Mouse (Mus musculus): Measurements from ENCODE around the gene Arhgap18. TPM values are rescaled to one million over a fixed set of nuclear protein-coding genes. Genes with fewer than 3 reads are reported as not detected.
A peak's percentile ranks its signal among the peaks of the same experiment; 100 is the strongest.

Gene Arhgap18
- polyA plus RNA-seq, 1 experiment from 2014 or later: 20.9 TPM

- no peaks in the 10 kb centered on the region for H3K27me3 ChIP-seq (ENCODE audit: control insufficient read depth, insufficient read depth, low read length)
- no peak overlapping the region for H3K4me2 ChIP-seq (ENCODE audit: low read depth, low read length, severe bottlenecking)
- 90% methylated on average over 7 of the region's 7 CpGs for WGBS
- no peak overlapping the region for H3K27ac ChIP-seq (ENCODE audit: low read depth, low read length)
- no peaks in the 10 kb centered on the region for H3K4me1 ChIP-seq (replicated peaks; ENCODE audit: control insufficient read depth, insufficient read depth, low read length)
- DNase-seq (ENCODE audit: low spot score): no peak
- H3K4me3 ChIP-seq (ENCODE audit: low read depth, low read length): no peak overlapping the region
- no peak for ATAC-seq (replicated peaks; ENCODE audit: low FRiP score)
- no peak overlapping the region for H3K9ac ChIP-seq (ENCODE audit: low read length)
- H3K9me3 ChIP-seq (ENCODE audit: control insufficient read depth, low read length): no peaks in the 10 kb centered on the region
- H3K36me3 ChIP-seq (ENCODE audit: control insufficient read depth, insufficient read depth, low read length): no peaks in the 10 kb centered on the region
These were observed 56.8 kb downstream of the Arhgap18 start for GRCm38 (mm10) chr10:26810059-26810458.

- H3K36me3 ChIP-seq (ENCODE audit: control insufficient read depth, insufficient read depth, low read length): no peaks in the 10 kb centered on the region
- DNase-seq (ENCODE audit: low spot score): no peak
- WGBS: 90% methylated on average over 5 of the region's 5 CpGs
- H3K4me2 ChIP-seq (ENCODE audit: low read depth, low read length, severe bottlenecking): no peak overlapping the region
- ATAC-seq (replicated peaks; ENCODE audit: low FRiP score): no peak
- H3K27me3 ChIP-seq (ENCODE audit: control insufficient read depth, insufficient read depth, low read length): no peaks in the 10 kb centered on the region
- H3K27ac ChIP-seq (ENCODE audit: low read depth, low read length): no peak overlapping the region
- H3K9me3 ChIP-seq (ENCODE audit: control insufficient read depth, low read length): no peaks in the 10 kb centered on the region
- H3K9ac ChIP-seq (ENCODE audit: low read length): no peak overlapping the region
- H3K4me3 ChIP-seq (ENCODE audit: low read depth, low read length): no peak overlapping the region
- no peaks in the 10 kb centered on the region for H3K4me1 ChIP-seq (replicated peaks; ENCODE audit: control insufficient read depth, insufficient read depth, low read length)
These were observed 57.6 kb downstream of the Arhgap18 start for GRCm38 (mm10) chr10:26810810-26811209.

- H3K4me3 ChIP-seq (ENCODE audit: low read depth, low read length): no peak overlapping the region
- H3K4me1 ChIP-seq (replicated peaks; ENCODE audit: control insufficient read depth, insufficient read depth, low read length): no peaks in the 10 kb centered on the region
- no peak overlapping the region for H3K4me2 ChIP-seq (ENCODE audit: low read depth, low read length, severe bottlenecking)
- H3K9me3 ChIP-seq (ENCODE audit: control insufficient read depth, low read length): no peaks in the 10 kb centered on the region
- no peak for DNase-seq (ENCODE audit: low spot score)
- no peak for ATAC-seq (replicated peaks; ENCODE audit: low FRiP score)
- WGBS: 75% methylated on average over 4 of the region's 4 CpGs
- H3K27ac ChIP-seq (ENCODE audit: low read depth, low read length): no peak overlapping the region
- H3K27me3 ChIP-seq (ENCODE audit: control insufficient read depth, insufficient read depth, low read length): no peaks in the 10 kb centered on the region
- no peaks in the 10 kb centered on the region for H3K36me3 ChIP-seq (ENCODE audit: control insufficient read depth, insufficient read depth, low read length)
- no peak overlapping the region for H3K9ac ChIP-seq (ENCODE audit: low read length)
These were observed 58.1 kb downstream of the Arhgap18 start for GRCm38 (mm10) chr10:26811342-26811741.

GRCm38 (mm10) chr10:26815646-26816045, 62.4 kb downstream of the Arhgap18 start:
- Histone ChIP-seq H3K4me2 (ENCODE audit: low read depth, low read length, severe bottlenecking) (no peak overlapping the region), H3K4me3 (ENCODE audit: low read depth, low read length) (no peak overlapping the region), H3K27ac (ENCODE audit: low read depth, low read length) (no peak overlapping the region), H3K9me3 (ENCODE audit: control insufficient read depth, low read length) (no peaks in the 10 kb centered on the region), H3K36me3 (ENCODE audit: control insufficient read depth, insufficient read depth, low read length) (no peaks in the 10 kb centered on the region), H3K27me3 (ENCODE audit: control insufficient read depth, insufficient read depth, low read length) (no peaks in the 10 kb centered on the region), H3K4me1 (replicated peaks; ENCODE audit: control insufficient read depth, insufficient read depth, low read length) (no peaks in the 10 kb centered on the region), H3K9ac (ENCODE audit: low read length) (no peak overlapping the region)
- 91% methylated on average over 8 of the region's 8 CpGs for WGBS
- no peak for DNase-seq (ENCODE audit: low spot score)
- ATAC-seq (replicated peaks; ENCODE audit: low FRiP score): no peak

GRCm38 (mm10) chr10:26820326-26820725, 67.1 kb downstream of the Arhgap18 start:
- DNase-seq (ENCODE audit: low spot score) (no peak), ATAC-seq (replicated peaks; ENCODE audit: low FRiP score) (no peak)
- Histone ChIP-seq H3K9ac (ENCODE audit: low read length) (no peak overlapping the region), H3K36me3 (ENCODE audit: control insufficient read depth, insufficient read depth, low read length) (no peaks in the 10 kb centered on the region), H3K4me3 (ENCODE audit: low read depth, low read length) (no peak overlapping the region), H3K4me2 (ENCODE audit: low read depth, low read length, severe bottlenecking) (no peak overlapping the region), H3K4me1 (replicated peaks; ENCODE audit: control insufficient read depth, insufficient read depth, low read length) (peaks cover 4% of the 10 kb centered on the region; the same call in 1 of the 2 replicates), H3K9me3 (ENCODE audit: control insufficient read depth, low read length) (no peaks in the 10 kb centered on the region), H3K27me3 (ENCODE audit: control insufficient read depth, insufficient read depth, low read length) (no peaks in the 10 kb centered on the region), H3K27ac (ENCODE audit: low read depth, low read length) (no peak overlapping the region)

- H3K36me3 ChIP-seq (ENCODE audit: control insufficient read depth, insufficient read depth, low read length): no peaks in the 10 kb centered on the region
- DNase-seq (ENCODE audit: low spot score) (no peak), ATAC-seq (replicated peaks; ENCODE audit: low FRiP score) (no peak)
- H3K4me3 ChIP-seq (ENCODE audit: low read depth, low read length): no peak overlapping the region
- no peak overlapping the region for H3K4me2 ChIP-seq (ENCODE audit: low read depth, low read length, severe bottlenecking)
- no peak overlapping the region for H3K27ac ChIP-seq (ENCODE audit: low read depth, low read length)
- peaks cover 4% of the 10 kb centered on the region; the same call in 1 of the 2 replicates for H3K4me1 ChIP-seq (replicated peaks; ENCODE audit: control insufficient read depth, insufficient read depth, low read length)
- H3K27me3 ChIP-seq (ENCODE audit: control insufficient read depth, insufficient read depth, low read length): no peaks in the 10 kb centered on the region
- no peak overlapping the region for H3K9ac ChIP-seq (ENCODE audit: low read length)
- no peaks in the 10 kb centered on the region for H3K9me3 ChIP-seq (ENCODE audit: control insufficient read depth, low read length)
- WGBS: 71% methylated on average over 1 of the region's 1 CpGs
These were observed 67.7 kb downstream of the Arhgap18 start for GRCm38 (mm10) chr10:26820936-26821335.

GRCm38 (mm10) chr10:26823997-26824396, 70.8 kb downstream of the Arhgap18 start:
- H3K36me3 ChIP-seq (ENCODE audit: control insufficient read depth, insufficient read depth, low read length): no peaks in the 10 kb centered on the region
- no peak overlapping the region for H3K4me3 ChIP-seq (ENCODE audit: low read depth, low read length)
- WGBS: 29% methylated on average over 5 of the region's 5 CpGs
- H3K27me3 ChIP-seq (ENCODE audit: control insufficient read depth, insufficient read depth, low read length): no peaks in the 10 kb centered on the region
- H3K27ac ChIP-seq (ENCODE audit: low read depth, low read length): no peak overlapping the region
- no peak overlapping the region for H3K4me2 ChIP-seq (ENCODE audit: low read depth, low read length, severe bottlenecking)
- DNase-seq (ENCODE audit: low spot score): no peak
- peaks cover 8% of the 10 kb centered on the region for H3K4me1 ChIP-seq (replicated peaks; ENCODE audit: control insufficient read depth, insufficient read depth, low read length)
- no peaks in the 10 kb centered on the region for H3K9me3 ChIP-seq (ENCODE audit: control insufficient read depth, low read length)
- no peak for ATAC-seq (replicated peaks; ENCODE audit: low FRiP score)
- H3K9ac ChIP-seq (ENCODE audit: low read length): no peak overlapping the region

- no peaks in the 10 kb centered on the region for H3K9me3 ChIP-seq (ENCODE audit: control insufficient read depth, low read length)
- no peak overlapping the region for H3K4me3 ChIP-seq (ENCODE audit: low read depth, low read length)
- H3K4me1 ChIP-seq (replicated peaks; ENCODE audit: control insufficient read depth, insufficient read depth, low read length): peaks cover 8% of the 10 kb centered on the region
- 70% methylated on average over 8 of the region's 8 CpGs for WGBS
- H3K36me3 ChIP-seq (ENCODE audit: control insufficient read depth, insufficient read depth, low read length): no peaks in the 10 kb centered on the region
- no peak for ATAC-seq (replicated peaks; ENCODE audit: low FRiP score)
- no peak overlapping the region for H3K27ac ChIP-seq (ENCODE audit: low read depth, low read length)
- no peak overlapping the region for H3K4me2 ChIP-seq (ENCODE audit: low read depth, low read length, severe bottlenecking)
- no peaks in the 10 kb centered on the region for H3K27me3 ChIP-seq (ENCODE audit: control insufficient read depth, insufficient read depth, low read length)
- H3K9ac ChIP-seq (ENCODE audit: low read length): no peak overlapping the region
- DNase-seq (ENCODE audit: low spot score): no peak
These were observed 72.1 kb downstream of the Arhgap18 start for GRCm38 (mm10) chr10:26825246-26825889.

- H3K4me3 ChIP-seq (ENCODE audit: low read depth, low read length): no peak overlapping the region
- peaks cover 8% of the 10 kb centered on the region for H3K4me1 ChIP-seq (replicated peaks; ENCODE audit: control insufficient read depth, insufficient read depth, low read length)
- H3K27ac ChIP-seq (ENCODE audit: low read depth, low read length): peak overlapping the region; percentile 64
- H3K9me3 ChIP-seq (ENCODE audit: control insufficient read depth, low read length): no peaks in the 10 kb centered on the region
- no peaks in the 10 kb centered on the region for H3K36me3 ChIP-seq (ENCODE audit: control insufficient read depth, insufficient read depth, low read length)
- H3K9ac ChIP-seq (ENCODE audit: low read length): no peak overlapping the region
- 33% methylated on average over 5 of the region's 5 CpGs for WGBS
- no peaks in the 10 kb centered on the region for H3K27me3 ChIP-seq (ENCODE audit: control insufficient read depth, insufficient read depth, low read length)
- 0 out of 2 replicates have a peak overlapping the region, but pooled peaks have one; percentile 0 for H3K4me2 ChIP-seq (ENCODE audit: low read depth, low read length, severe bottlenecking)
- DNase-seq (ENCODE audit: low spot score) (no peak), ATAC-seq (replicated peaks; ENCODE audit: low FRiP score) (peak; percentile 69)
These were observed 74.1 kb downstream of the Arhgap18 start for GRCm38 (mm10) chr10:26827315-26827714.
